Comparison of ENCODE assay signal across 8 mouse cellular contexts in the genomic region with DNA sequence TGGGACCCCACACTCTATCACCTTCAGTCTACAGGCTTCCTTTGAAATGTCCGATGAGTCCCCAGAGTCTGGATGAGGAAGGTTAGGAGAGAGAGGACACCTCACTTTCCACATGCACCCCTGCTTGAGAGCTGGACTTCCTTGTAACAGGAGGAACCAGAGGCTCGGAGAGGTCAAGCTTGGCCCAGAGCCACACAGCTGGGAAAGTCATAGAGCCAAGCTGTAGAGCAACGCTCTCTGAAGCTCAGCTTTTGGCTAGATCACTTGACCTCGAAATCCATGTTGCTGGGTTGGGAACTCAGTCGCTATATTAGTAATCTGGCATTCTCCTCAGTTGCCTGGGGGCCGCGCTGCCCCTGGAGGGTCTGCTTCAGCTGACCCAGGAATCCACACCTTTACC. TPM values are rescaled to one million over a fixed set of nuclear protein-coding genes. Genes with fewer than 3 reads are reported as not detected.
DNase-seq lines count a peak whose midpoint lies in the region; ATAC-seq lines count a peak whose summit lies in the region.

No protein-coding gene starts in this region.

- no peak overlapping the region for H3K4me3 ChIP-seq in neural tube, embryonic 15.5 days (replicated peaks)
- no peak overlapping the region for H3K4me3 ChIP-seq in hindbrain, embryonic 13.5 days

- H3K9ac ChIP-seq in neural tube, embryonic 15.5 days (replicated peaks): no peak overlapping the region
- H3K9ac ChIP-seq in hindbrain, embryonic 13.5 days: no peak overlapping the region

- no peak for ATAC-seq in neural tube, embryonic 15.5 days (ENCODE audit: low FRiP score)
- no peak for ATAC-seq in hindbrain, embryonic 13.5 days (ENCODE audit: low FRiP score)

- no peaks in the 10 kb centered on the region for H3K9me3 ChIP-seq in neural tube, embryonic 15.5 days (replicated peaks)
- no peaks in the 10 kb centered on the region for H3K9me3 ChIP-seq in hindbrain, embryonic 13.5 days

- no peak overlapping the region for H3K27ac ChIP-seq in neural tube, embryonic 15.5 days (replicated peaks)
- H3K27ac ChIP-seq in hindbrain, embryonic 13.5 days: no peak overlapping the region

- peak; percentile 51 for DNase-seq in cerebellum, adult 9-10 months
- DNase-seq in cerebellum, postnatal 10 days: no peak
- peak; percentile 62 for DNase-seq in urinary bladder, postnatal 14 days (ENCODE audit: low spot score)
- no peak for DNase-seq in urinary bladder, adult 2 months (ENCODE audit: low spot score)
- DNase-seq in heart, postnatal 4 days: peak; percentile 82
- no peak for DNase-seq in left cerebral cortex, adult 8-10 months (ENCODE audit: low spot score in 2 of 2)

- 87% methylated on average over 7 of the region's 7 CpGs for WGBS in neural tube, embryonic 15.5 days
- 92% methylated on average over 7 of the region's 7 CpGs for WGBS in hindbrain, embryonic 13.5 days

- no peaks in the 10 kb centered on the region for H3K27me3 ChIP-seq in neural tube, embryonic 15.5 days (replicated peaks)
- H3K27me3 ChIP-seq in hindbrain, embryonic 13.5 days: no peaks in the 10 kb centered on the region

- no peak overlapping the region for H3K4me2 ChIP-seq in neural tube, embryonic 15.5 days
- H3K4me2 ChIP-seq in hindbrain, embryonic 13.5 days: no peak overlapping the region

- H3K36me3 ChIP-seq in neural tube, embryonic 15.5 days: peaks cover 16% of the 10 kb centered on the region
- peaks cover 51% of the 10 kb centered on the region for H3K36me3 ChIP-seq in hindbrain, embryonic 13.5 days

- H3K4me1 ChIP-seq in neural tube, embryonic 15.5 days: peaks cover 12% of the 10 kb centered on the region
- H3K4me1 ChIP-seq in hindbrain, embryonic 13.5 days (replicated peaks): peaks cover 24% of the 10 kb centered on the region

RNA-seq across cellular contexts. Expression of a gene that starts 14.9 kb away (rescaled TPM):
- polyA plus RNA-seq in urinary bladder, adult 2 months (2012; rRNA removed): 67.4 and 75.0 TPM in 2 replicates
- 10 to 100 TPM; 66.9 to 69.5 TPM for total RNA-seq in heart, postnatal 4 days (2021)
- polyA plus RNA-seq in neural tube, embryonic 15.5 days (2015; fragmentation: Nextera tagmentation; extraction: Ambion mirVana): 25.0 and 25.8 TPM in 2 replicates
- polyA plus RNA-seq in hindbrain, embryonic 13.5 days (2015; fragmentation: Nextera tagmentation; extraction: Ambion mirVana): 34.5 and 35.5 TPM in 2 replicates
- 10 to 100 TPM; 21.6 to 50.5 (median 28.7) TPM for total RNA-seq in left cerebral cortex, adult 8-10 months (2022)

RNA-seq across cellular contexts. Expression of a gene that starts 15.5 kb away (rescaled TPM):
- polyA plus RNA-seq in urinary bladder, adult 2 months (2012; rRNA removed): 152 and 155 TPM in 2 replicates
- 100 to 1,000 TPM; 109 to 115 TPM for total RNA-seq in heart, postnatal 4 days (2021)
- polyA plus RNA-seq in neural tube, embryonic 15.5 days (2015; fragmentation: Nextera tagmentation; extraction: Ambion mirVana): 89.7 and 101 TPM in 2 replicates
- polyA plus RNA-seq in hindbrain, embryonic 13.5 days (2015; fragmentation: Nextera tagmentation; extraction: Ambion mirVana): 86.8 and 90.1 TPM in 2 replicates
- 100 to 1,000 TPM; 131 to 191 (median 161) TPM for total RNA-seq in left cerebral cortex, adult 8-10 months (2022)

Comparison
In these comparisons a context has a peak if more than half of its experiments do, and no peak if none do; other contexts are left out.
1. DNase-seq: peak in cerebellum, adult 9-10 months (single experiment), urinary bladder, postnatal 14 days (single experiment) and heart, postnatal 4 days (single experiment); none in cerebellum, postnatal 10 days (0 of 2), urinary bladder, adult 2 months (single experiment) and left cerebral cortex, adult 8-10 months (0 of 2).